Mouse (Mus musculus) stomach, embryonic 15.5 days (tissue): Measurements from ENCODE around the gene Slc24a3. TPM values are rescaled to one million over a fixed set of nuclear protein-coding genes. Genes with fewer than 3 reads are reported as not detected.

Experiments used
- ATAC-seq: fragments of 200-750 bp; cut with Nextera tagmentation; 2 replicates; pipeline ENCODE4 v1.8.0; 2017; ENCODE audit warnings: low read depth, moderate number of reproducible peaks, moderate TSS enrichment; ENCODE audit not compliant: insufficient read depth, low FRiP score
- H3K27ac ChIP-seq: fragments of 300-500 bp; sonication (generic); 2 replicates; pipeline ENCODE4 v1.5.1; 2015; ENCODE audit warnings: mild to moderate bottlenecking, inconsistent platforms
- H3K27me3 ChIP-seq: fragments of 300-500 bp; sonication (generic); replicated peaks from 2 replicates; pipeline ENCODE4 v1.6.1; 2015; ENCODE audit warnings: inconsistent platforms
- H3K36me3 ChIP-seq: fragments of 300-500 bp; sonication (generic); 2 replicates; pipeline ENCODE4 v1.6.1; 2015; ENCODE audit warnings: inconsistent platforms
- H3K4me1 ChIP-seq: fragments of 300-500 bp; sonication (generic); 2 replicates; pipeline ENCODE4 v1.6.1; 2015; ENCODE audit warnings: inconsistent platforms
- H3K4me2 ChIP-seq: fragments of 300-500 bp; sonication (generic); 2 replicates; pipeline ENCODE4 v1.6.1; 2015; ENCODE audit warnings: mild to moderate bottlenecking, inconsistent platforms
- H3K4me3 ChIP-seq: fragments of 300-500 bp; sonication (generic); replicated peaks from 2 replicates; pipeline ENCODE4 v1.5.1; 2015; ENCODE audit warnings: inconsistent platforms
- H3K9ac ChIP-seq: fragments of 300-500 bp; sonication (generic); 2 replicates; pipeline ENCODE4 v1.6.1; 2015; ENCODE audit warnings: inconsistent platforms
- H3K9me3 ChIP-seq: fragments of 300-500 bp; sonication (generic); 2 replicates; pipeline ENCODE4 v1.6.1; 2016; ENCODE audit warnings: inconsistent platforms
- WGBS: fragments of 180-500 bp; shearing (Covaris S2); methylation state at CpG from one replicate; pipeline ENCODE4 v1.1.7; 2015; 5-methylcytosine and 5-hydroxymethylcytosine counted together
- polyA plus RNA-seq: library from polyadenylated mRNA; unstranded; fragments of >200 nt; fragmentation: Nextera tagmentation; extraction: Ambion mirVana; gene quantifications from 2 replicates; pipeline ENCODE4 v1.2.1, GENCODE M21; 2015

Slc24a3 gene
- polyA plus RNA-seq, 1 experiment from 2014 or later = 5.4 TPM

GRCm38 (mm10) chr2:145382908-145383770 is 215.6 kb downstream of the Slc24a3 start:
- no peaks in the 10 kb centered on the region for H3K9me3 ChIP-seq
- no peaks in the 10 kb centered on the region for H3K36me3 ChIP-seq
- no peak overlapping the region for H3K27ac ChIP-seq
- no peak for ATAC-seq
- no peak overlapping the region for H3K9ac ChIP-seq
- H3K4me1 ChIP-seq = no peaks in the 10 kb centered on the region
- 70% methylated on average over 13 of the region's 13 CpGs for WGBS
- no peaks in the 10 kb centered on the region for H3K27me3 ChIP-seq
- H3K4me3 ChIP-seq = no peak overlapping the region
- no peak overlapping the region for H3K4me2 ChIP-seq

DNA sequence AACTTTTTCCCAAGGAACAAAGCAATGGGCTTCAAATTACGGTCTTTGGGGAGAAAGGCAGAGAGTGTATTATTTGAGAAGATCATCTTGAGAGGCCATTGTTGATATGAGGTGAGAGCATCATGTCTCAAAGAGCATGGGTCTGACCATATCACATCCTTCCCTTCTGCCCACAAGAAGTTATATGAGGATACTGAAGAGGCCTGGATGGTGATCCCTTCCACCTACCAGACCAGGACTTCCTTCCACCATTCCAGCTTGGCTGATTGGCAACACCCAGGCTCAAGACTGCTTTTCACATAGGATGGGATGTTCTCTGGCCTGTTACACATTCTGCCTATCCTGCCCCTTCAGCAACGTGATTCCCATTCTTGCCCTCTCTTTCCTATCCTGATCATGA is 216.7 kb downstream of the Slc24a3 start:
- ATAC-seq = no peak
- Histone ChIP-seq H3K4me2 (no peak overlapping the region), H3K9me3 (no peaks in the 10 kb centered on the region), H3K27me3 (no peaks in the 10 kb centered on the region), H3K9ac (no peak overlapping the region), H3K27ac (no peak overlapping the region), H3K4me1 (no peaks in the 10 kb centered on the region), H3K36me3 (no peaks in the 10 kb centered on the region), H3K4me3 (no peak overlapping the region)
- 94% methylated on average over 2 of the region's 2 CpGs for WGBS

GRCm38 (mm10) chr2:145385220-145385619 is 217.7 kb downstream of the Slc24a3 start:
- Histone ChIP-seq H3K9me3 (no peaks in the 10 kb centered on the region), H3K27me3 (no peaks in the 10 kb centered on the region), H3K27ac (no peak overlapping the region), H3K36me3 (no peaks in the 10 kb centered on the region), H3K4me1 (no peaks in the 10 kb centered on the region), H3K9ac (no peak overlapping the region), H3K4me3 (no peak overlapping the region), H3K4me2 (no peak overlapping the region)
- WGBS = 78% methylated on average over 3 of the region's 3 CpGs
- ATAC-seq = no peak

GRCm38 (mm10) chr2:145385773-145386172 is 218.2 kb downstream of the Slc24a3 start:
- 60% methylated on average over 1 of the region's 1 CpGs for WGBS
- Histone ChIP-seq H3K9ac (no peak overlapping the region), H3K27ac (no peak overlapping the region), H3K27me3 (no peaks in the 10 kb centered on the region), H3K36me3 (no peaks in the 10 kb centered on the region), H3K4me1 (no peaks in the 10 kb centered on the region), H3K4me3 (no peak overlapping the region), H3K9me3 (no peaks in the 10 kb centered on the region), H3K4me2 (no peak overlapping the region)
- ATAC-seq = no peak

DNA sequence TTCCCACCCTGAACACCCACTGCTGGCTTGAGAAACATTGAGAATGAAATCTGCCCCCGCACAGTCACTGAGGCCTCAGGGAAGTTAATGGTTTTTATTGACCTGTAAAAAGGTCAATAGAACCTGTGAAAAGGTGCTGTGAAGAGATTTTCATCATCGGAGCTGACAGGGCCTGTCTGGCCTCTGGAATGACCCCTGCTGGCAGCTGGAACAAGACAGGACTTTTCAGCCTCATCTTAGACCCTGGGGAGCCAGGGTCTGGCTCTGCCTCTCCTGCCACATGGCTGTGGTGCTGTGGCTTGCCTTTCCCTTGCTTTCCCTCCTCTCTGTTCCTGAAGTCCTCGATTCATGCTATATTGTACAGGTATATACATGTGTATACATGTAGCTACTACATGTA is 228.2 kb downstream of the Slc24a3 start:
- Histone ChIP-seq H3K27ac (no peak overlapping the region), H3K36me3 (no peaks in the 10 kb centered on the region), H3K27me3 (no peaks in the 10 kb centered on the region), H3K9me3 (no peaks in the 10 kb centered on the region), H3K4me3 (no peak overlapping the region), H3K4me2 (no peak overlapping the region), H3K4me1 (no peaks in the 10 kb centered on the region), H3K9ac (no peak overlapping the region)
- 46% methylated on average over 3 of the region's 3 CpGs for WGBS
- ATAC-seq = no peak

DNA sequence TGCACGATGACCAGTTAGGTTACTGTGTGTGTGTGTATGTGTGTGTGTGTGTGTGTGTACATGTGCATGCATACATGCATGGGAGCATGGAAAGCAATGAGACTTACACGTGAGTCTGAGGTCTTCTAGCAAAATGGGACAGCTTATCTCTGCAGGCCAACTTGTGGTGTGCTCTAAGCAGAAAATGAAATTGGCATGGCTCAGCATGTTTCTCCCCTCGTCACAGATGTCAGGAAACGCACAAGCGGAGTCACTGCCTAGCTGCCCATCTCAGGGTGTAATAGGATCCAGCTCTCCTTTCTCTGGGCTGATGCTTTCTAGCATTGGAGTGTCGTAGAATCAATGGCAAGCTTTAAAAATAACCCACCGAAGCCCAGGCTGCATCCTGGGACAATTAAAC is 229.0 kb downstream of the Slc24a3 start:
- Histone ChIP-seq H3K27me3 (no peaks in the 10 kb centered on the region), H3K9ac (no peak overlapping the region), H3K27ac (no peak overlapping the region), H3K4me1 (no peaks in the 10 kb centered on the region), H3K36me3 (no peaks in the 10 kb centered on the region), H3K4me3 (no peak overlapping the region), H3K9me3 (no peaks in the 10 kb centered on the region), H3K4me2 (no peak overlapping the region)
- ATAC-seq = no peak
- 60% methylated on average over 7 of the region's 7 CpGs for WGBS

- Histone ChIP-seq H3K36me3 (no peaks in the 10 kb centered on the region), H3K27ac (no peak overlapping the region), H3K9me3 (no peaks in the 10 kb centered on the region), H3K27me3 (no peaks in the 10 kb centered on the region), H3K4me2 (no peak overlapping the region), H3K9ac (no peak overlapping the region), H3K4me3 (no peak overlapping the region), H3K4me1 (no peaks in the 10 kb centered on the region)
- no peak for ATAC-seq
- WGBS = 53% methylated on average over 10 of the region's 10 CpGs
Measured at GRCm38 (mm10) chr2:145397456-145398206, 230.1 kb downstream of the Slc24a3 start.

- 58% methylated on average over 6 of the region's 6 CpGs for WGBS
- Histone ChIP-seq H3K27me3 (no peaks in the 10 kb centered on the region), H3K36me3 (no peaks in the 10 kb centered on the region), H3K4me1 (no peaks in the 10 kb centered on the region), H3K4me2 (no peak overlapping the region), H3K9me3 (no peaks in the 10 kb centered on the region), H3K27ac (no peak overlapping the region), H3K4me3 (no peak overlapping the region), H3K9ac (no peak overlapping the region)
- no peak for ATAC-seq
Measured at GRCm38 (mm10) chr2:145401240-145401805, 233.8 kb downstream of the Slc24a3 start.

GRCm38 (mm10) chr2:145401996-145402395 is 234.4 kb downstream of the Slc24a3 start:
- WGBS = 74% methylated on average over 2 of the region's 2 CpGs
- Histone ChIP-seq H3K27ac (no peak overlapping the region), H3K4me1 (no peaks in the 10 kb centered on the region), H3K4me3 (no peak overlapping the region), H3K27me3 (no peaks in the 10 kb centered on the region), H3K36me3 (no peaks in the 10 kb centered on the region), H3K9ac (no peak overlapping the region), H3K4me2 (no peak overlapping the region), H3K9me3 (no peaks in the 10 kb centered on the region)
- no peak for ATAC-seq

- H3K4me3 ChIP-seq = no peak overlapping the region
- no peak overlapping the region for H3K27ac ChIP-seq
- H3K4me2 ChIP-seq = no peak overlapping the region
- no peaks in the 10 kb centered on the region for H3K36me3 ChIP-seq
- H3K4me1 ChIP-seq = no peaks in the 10 kb centered on the region
- no peak overlapping the region for H3K9ac ChIP-seq
- 53% methylated on average over 11 of the region's 11 CpGs for WGBS
- no peak for ATAC-seq
- no peaks in the 10 kb centered on the region for H3K9me3 ChIP-seq
- no peaks in the 10 kb centered on the region for H3K27me3 ChIP-seq
Measured at GRCm38 (mm10) chr2:145404818-145405531, 237.4 kb downstream of the Slc24a3 start.

- Histone ChIP-seq H3K27ac (no peak overlapping the region), H3K9ac (no peak overlapping the region), H3K4me1 (no peaks in the 10 kb centered on the region), H3K4me3 (no peak overlapping the region), H3K36me3 (no peaks in the 10 kb centered on the region), H3K9me3 (no peaks in the 10 kb centered on the region), H3K4me2 (no peak overlapping the region), H3K27me3 (no peaks in the 10 kb centered on the region)
- no peak for ATAC-seq
- WGBS = 43% methylated on average over 4 of the region's 4 CpGs
Measured at GRCm38 (mm10) chr2:145405746-145406145, 238.2 kb downstream of the Slc24a3 start.
